Mouse (Mus musculus) midbrain, embryonic 16.5 days (tissue): ENCODE measurements around the gene Becn1. TPM values are rescaled to one million over a fixed set of nuclear protein-coding genes. Genes with fewer than 3 reads are reported as not detected.
"Not testable (repeated sequence)": the region's sequence is repeated elsewhere in the genome, so short reads cannot be mapped to it uniquely, and the experiment has no call there.

Experiments
- ATAC-seq: fragments of 200-750 bp; cut with Nextera tagmentation; 2 replicates; pipeline ENCODE4 v1.8.0; 2017; ENCODE audit warnings: moderate TSS enrichment
- H3K27ac ChIP-seq: fragments of 300-500 bp; sonication (generic); 2 replicates; pipeline ENCODE4 v1.5.1; 2014; ENCODE audit warnings: mild to moderate bottlenecking, low read length, mixed read lengths
- H3K27me3 ChIP-seq: fragments of 300-500 bp; sonication (generic); 2 replicates; pipeline ENCODE4 v1.6.1; 2014; ENCODE audit warnings: low read depth, low read length, mixed read lengths; ENCODE audit not compliant: control insufficient read depth, insufficient read depth
- H3K36me3 ChIP-seq: fragments of 300-500 bp; sonication (generic); 2 replicates; pipeline ENCODE4 v1.6.1; 2014; ENCODE audit warnings: mild to moderate bottlenecking, low read length, moderate library complexity, mixed read lengths; ENCODE audit not compliant: control insufficient read depth, insufficient read depth
- H3K4me1 ChIP-seq: fragments of 300-500 bp; sonication (generic); 2 replicates; pipeline ENCODE4 v1.6.1; 2014; ENCODE audit warnings: mild to moderate bottlenecking, low read length, mixed read lengths; ENCODE audit not compliant: control insufficient read depth, insufficient read depth
- H3K4me2 ChIP-seq: fragments of 300-500 bp; sonication (generic); 2 replicates; pipeline ENCODE4 v1.6.1; 2014; ENCODE audit warnings: mild to moderate bottlenecking, low read length, mixed read lengths
- H3K4me3 ChIP-seq: fragments of 300-500 bp; sonication (generic); 2 replicates; pipeline ENCODE4 v1.5.1; 2014; ENCODE audit warnings: low read depth, mild to moderate bottlenecking, low read length, moderate library complexity, mixed read lengths
- H3K9ac ChIP-seq: fragments of 300-500 bp; sonication (generic); 2 replicates; pipeline ENCODE4 v1.6.1; 2014; ENCODE audit warnings: low read depth, low read length, mixed read lengths
- H3K9me3 ChIP-seq: fragments of 300-500 bp; sonication (generic); replicated peaks from 2 replicates; pipeline ENCODE4 v1.6.1; 2014; ENCODE audit warnings: mild to moderate bottlenecking, low read length, mixed read lengths; ENCODE audit not compliant: control insufficient read depth, poor library complexity, severe bottlenecking
- WGBS: fragments of 180-500 bp; shearing (Covaris S2); extraction: QIAGEN DNeasy Blood & Tissue Kit; methylation state at CpG from one replicate; pipeline ENCODE4 v1.1.7; 2014; 5-methylcytosine and 5-hydroxymethylcytosine counted together
- polyA plus RNA-seq: library from polyadenylated mRNA; unstranded; fragments of >200 nt; fragmentation: Nextera tagmentation; extraction: Ambion mirVana; gene quantifications from 2 replicates; pipeline ENCODE4 v1.2.1, GENCODE M21; 2015

The Becn1 gene
- polyA plus RNA-seq, 1 experiment from 2014 or later = 159 TPM

- Histone ChIP-seq H3K9ac (no peak overlapping the region), H3K27ac (no peak overlapping the region), H3K4me2 (no peak overlapping the region), H3K27me3 (no peaks in the 10 kb centered on the region), H3K4me3 (no peak overlapping the region), H3K9me3 (no peaks in the 10 kb centered on the region), H3K36me3 (no peaks in the 10 kb centered on the region), H3K4me1 (peaks cover 11% of the 10 kb centered on the region)
- no peak for ATAC-seq
- WGBS = 3% methylated on average over 6 of the region's 6 CpGs
Measured at GRCm38 (mm10) chr11:101334516-101334915, 32.4 kb upstream of the Becn1 start.

- Histone ChIP-seq H3K36me3 (no peaks in the 10 kb centered on the region), H3K4me3 (no peak overlapping the region), H3K27me3 (no peaks in the 10 kb centered on the region), H3K9ac (no peak overlapping the region), H3K4me2 (no peak overlapping the region), H3K4me1 (peaks cover 11% of the 10 kb centered on the region), H3K9me3 (no peaks in the 10 kb centered on the region), H3K27ac (no peak overlapping the region)
- no peak for ATAC-seq
- WGBS = 23% methylated on average over 10 of the region's 10 CpGs
Measured at GRCm38 (mm10) chr11:101334023-101334422, 31.9 kb upstream of the Becn1 start.

GRCm38 (mm10) chr11:101332537-101332936 lies 30.5 kb upstream of the Becn1 start:
- WGBS = 89% methylated on average over 3 of the region's 3 CpGs

GRCm38 (mm10) chr11:101330961-101331360 lies 28.9 kb upstream of the Becn1 start:
- H3K27ac ChIP-seq, H3K4me1 ChIP-seq, ATAC-seq, H3K27me3 ChIP-seq, H3K9ac ChIP-seq, H3K36me3 ChIP-seq, H3K9me3 ChIP-seq, H3K4me2 ChIP-seq, H3K4me3 ChIP-seq: not testable (repeated sequence)
- 77% methylated on average over 4 of the region's 6 CpGs for whole genome bisulfite sequencing

More at GRCm38 (mm10) chr11:101332537-101332936, 30.5 kb upstream of the Becn1 start:
- Histone ChIP-seq H3K9ac (no peak overlapping the region), H3K27ac (no peak overlapping the region), H3K27me3 (no peaks in the 10 kb centered on the region), H3K4me1 (peaks cover 2% of the 10 kb centered on the region), H3K4me3 (no peak overlapping the region), H3K9me3 (no peaks in the 10 kb centered on the region), H3K4me2 (no peak overlapping the region), H3K36me3 (no peaks in the 10 kb centered on the region)
- no peak for ATAC-seq

GRCm38 (mm10) chr11:101330371-101330924 lies 28.4 kb upstream of the Becn1 start, which contains the start of gene Aoc3:
Gene Aoc3 (plus strand): TSS chr11:101330605.
- no peaks in the 10 kb centered on the region for H3K4me1 ChIP-seq
- no peak for ATAC-seq
- H3K4me2 ChIP-seq = no peak within 1 kb of the TSS
- no peak within 1 kb of the TSS for H3K27ac ChIP-seq
- H3K9ac ChIP-seq = no peak within 1 kb of the TSS
- no peak within 1 kb of the TSS for H3K4me3 ChIP-seq
- 72% methylated on average over 7 of the region's 7 CpGs for WGBS
- peaks cover 4% of the 10 kb centered on the region; the same call in 1 of the 2 replicates for H3K36me3 ChIP-seq
- no peaks in the 10 kb centered on the region for H3K9me3 ChIP-seq
- no peaks in the 10 kb centered on the region for H3K27me3 ChIP-seq

GRCm38 (mm10) chr11:101328941-101329635 lies 27.0 kb upstream of the Becn1 start:
- no peak for ATAC-seq
- WGBS = 77% methylated on average over 6 of the region's 6 CpGs
- H3K4me1 ChIP-seq = no peaks in the 10 kb centered on the region

GRCm38 (mm10) chr11:101327311-101327710 lies 25.2 kb upstream of the Becn1 start:
- H3K9ac ChIP-seq = no peak overlapping the region
- no peaks in the 10 kb centered on the region for H3K4me1 ChIP-seq
- no peaks in the 10 kb centered on the region for H3K27me3 ChIP-seq
- no peak for ATAC-seq
- no peaks in the 10 kb centered on the region for H3K9me3 ChIP-seq
- H3K27ac ChIP-seq = no peak overlapping the region
- H3K4me2 ChIP-seq = no peak overlapping the region
- H3K4me3 ChIP-seq = no peak overlapping the region
- 68% methylated on average over 3 of the region's 3 CpGs for WGBS
- H3K36me3 ChIP-seq = peaks cover 16% of the 10 kb centered on the region

More at GRCm38 (mm10) chr11:101328941-101329635, 27.0 kb upstream of the Becn1 start:
- H3K36me3 ChIP-seq = peaks cover 12% of the 10 kb centered on the region
- H3K9ac ChIP-seq = no peak overlapping the region
- H3K4me2 ChIP-seq = no peak overlapping the region
- no peak overlapping the region for H3K4me3 ChIP-seq
- H3K9me3 ChIP-seq = no peaks in the 10 kb centered on the region
- H3K27ac ChIP-seq = no peak overlapping the region
- no peaks in the 10 kb centered on the region for H3K27me3 ChIP-seq

- Histone ChIP-seq H3K9ac (no peak overlapping the region), H3K27ac (no peak overlapping the region), H3K27me3 (no peaks in the 10 kb centered on the region), H3K36me3 (peaks cover 22% of the 10 kb centered on the region), H3K4me1 (no peaks in the 10 kb centered on the region), H3K4me3 (no peak overlapping the region), H3K4me2 (no peak overlapping the region), H3K9me3 (no peaks in the 10 kb centered on the region)
- 89% methylated on average over 11 of the region's 11 CpGs for WGBS
- ATAC-seq = no peak
Measured at GRCm38 (mm10) chr11:101326147-101326546, 24.1 kb upstream of the Becn1 start.

- not testable (repeated sequence) for ATAC-seq, H3K9me3 ChIP-seq, H3K9ac ChIP-seq, H3K27me3 ChIP-seq, H3K4me3 ChIP-seq, H3K4me1 ChIP-seq, H3K27ac ChIP-seq, H3K4me2 ChIP-seq
- H3K36me3 ChIP-seq = peaks cover 27% of the 10 kb centered on the region
- 94% methylated on average over 11 of the region's 11 CpGs for whole genome bisulfite sequencing
Measured at GRCm38 (mm10) chr11:101325201-101325600, 23.1 kb upstream of the Becn1 start.
